Mouse (Mus musculus): ENCODE results near the gene Vdac2. TPM values are rescaled to one million over a fixed set of nuclear protein-coding genes. Genes with fewer than 3 reads are reported as not detected.

The Vdac2 gene
- total RNA-seq, 2 experiments from 2014 or later: 226 to 241 TPM

- DNase-seq: peak; percentile 54 to 55
Measured at GRCm38 (mm10) chr14:21853456-21854109, 28.5 kb downstream of the Vdac2 start.

DNA sequence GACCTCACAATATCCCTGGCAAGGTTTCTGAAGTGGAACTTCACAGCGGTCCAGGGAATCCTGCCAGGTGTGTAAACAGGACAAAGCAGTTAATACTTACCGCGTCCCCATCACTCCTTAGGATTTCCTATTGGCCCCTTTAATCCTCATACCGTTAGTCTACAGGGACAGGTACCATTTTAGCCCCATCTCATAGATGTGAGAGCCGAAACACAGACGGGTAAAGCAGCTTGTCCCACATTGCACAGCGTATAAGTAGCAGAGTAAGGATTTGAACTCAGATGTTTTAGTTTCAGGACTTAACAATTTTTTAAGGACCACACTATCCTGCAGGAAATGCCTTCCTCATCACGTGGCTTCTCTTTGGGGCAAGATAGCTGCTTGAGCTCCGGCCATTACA is 29.2 kb downstream of the Vdac2 start:
- DNase-seq: no peak

DNA sequence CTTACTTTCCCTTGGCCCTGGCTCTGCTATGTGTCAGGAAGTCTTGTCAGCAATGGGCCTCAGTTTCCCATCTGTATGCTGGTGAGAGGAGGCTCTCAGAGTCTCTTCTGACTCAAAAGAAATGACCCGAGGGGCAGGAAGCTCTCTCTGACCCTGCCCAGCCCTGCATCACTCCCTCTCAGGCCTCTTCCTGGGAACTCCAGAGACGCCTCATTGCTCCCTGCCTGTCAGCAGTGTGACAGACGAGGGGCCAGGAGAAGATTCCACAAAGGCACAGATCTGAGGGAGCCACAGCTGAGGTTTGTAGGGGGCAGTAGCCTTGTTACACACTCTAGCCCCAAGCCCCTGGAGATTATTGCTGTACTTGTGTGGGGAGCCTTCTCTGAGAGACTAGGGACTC is 30.9 kb downstream of the Vdac2 start:
- no peak for DNase-seq

DNA sequence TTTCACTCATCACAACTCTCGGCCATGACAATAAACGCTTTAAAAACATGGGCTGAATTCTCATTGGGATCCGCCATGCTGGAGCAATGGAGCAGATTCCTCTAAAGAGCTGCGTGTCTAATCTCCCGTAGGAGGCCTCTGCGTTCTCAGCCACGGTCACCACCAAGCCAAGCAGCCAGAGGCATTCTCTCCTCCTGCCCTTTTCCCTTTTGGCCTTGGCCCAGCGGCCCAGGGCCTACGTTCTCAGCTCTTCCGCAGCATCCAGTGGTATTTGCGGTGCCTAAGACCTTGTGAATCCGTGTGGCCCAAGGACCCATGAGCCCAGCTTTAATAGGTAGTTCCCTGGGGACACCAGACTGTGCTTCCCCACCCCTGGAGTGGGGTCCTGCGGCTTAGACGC is 31.8 kb downstream of the Vdac2 start:
- no peak for DNase-seq

DNA sequence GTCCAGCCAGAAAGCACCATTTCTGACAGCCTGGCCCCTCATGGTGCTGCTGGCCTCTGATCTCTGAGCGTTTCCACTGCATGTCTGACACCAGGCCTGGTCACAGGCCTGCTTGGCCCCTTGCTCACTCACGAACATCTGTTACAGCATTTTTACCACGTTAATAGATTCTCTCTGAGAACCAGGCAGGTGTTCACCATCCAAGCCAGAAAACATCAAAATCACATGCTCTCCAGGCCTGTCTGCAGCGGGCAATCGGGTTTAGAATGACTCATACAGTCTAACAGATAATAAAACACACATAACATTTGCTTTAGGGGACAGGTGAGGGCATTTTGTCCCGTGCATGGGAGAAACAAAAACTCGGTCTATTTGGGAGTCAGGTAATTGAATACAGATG is 41.3 kb downstream of the Vdac2 start:
- no peak for DNase-seq

DNA sequence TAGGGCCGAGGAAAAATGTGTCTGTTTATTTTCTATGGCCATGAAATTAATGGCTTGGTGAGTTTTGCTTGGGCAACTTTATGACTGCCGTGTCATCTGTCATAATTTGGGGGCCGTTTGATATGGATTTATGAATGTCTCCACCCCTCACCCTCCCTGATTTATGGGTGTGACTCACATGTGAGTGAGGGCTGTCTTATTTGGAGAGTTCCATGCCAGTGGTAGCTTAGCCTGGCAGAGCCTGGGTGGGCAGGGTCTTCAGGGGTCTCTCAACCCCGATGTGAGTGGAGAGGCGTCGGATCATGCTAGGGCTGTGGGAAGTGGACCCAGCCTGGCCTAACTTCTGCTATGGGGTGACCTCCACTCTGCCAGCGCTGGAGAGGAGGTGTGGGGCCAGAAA is 41.8 kb downstream of the Vdac2 start:
- no peak for DNase-seq

DNA sequence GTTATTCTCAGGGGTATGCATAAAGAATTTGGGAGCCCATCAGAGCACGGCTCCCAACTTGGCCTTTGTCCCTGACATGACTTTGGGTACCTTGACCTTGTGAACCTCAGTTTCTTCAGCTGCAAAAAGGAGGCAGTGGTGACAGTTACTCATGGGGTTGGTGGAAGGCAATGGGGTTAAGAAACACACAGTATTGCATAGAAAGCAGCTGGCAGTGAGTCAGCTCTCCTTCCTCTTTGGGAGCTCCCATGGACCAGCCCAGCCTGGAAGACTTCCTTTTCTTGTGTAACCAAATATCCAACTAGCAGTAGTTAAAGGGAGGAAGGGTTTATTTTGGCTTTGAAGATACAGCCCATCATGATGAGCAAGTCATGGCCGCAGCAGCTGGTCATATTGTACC is 65.4 kb downstream of the Vdac2 start:
- no peak for DNase-seq

GRCm38 (mm10) chr14:21891581-21892340 is 66.7 kb downstream of the Vdac2 start:
- no peak for DNase-seq

GRCm38 (mm10) chr14:21892341-21892659 is 67.3 kb downstream of the Vdac2 start:
- DNase-seq: no peak

Other genes starting within 250 kb of the Vdac2 start
- gene Dupd1, start 110.7 kb upstream of the Vdac2 start, total RNA-seq (2021): under 1 TPM; 0.51 to 0.70 TPM
- 10 to 100 TPM; 84.9 to 87.7 TPM for gene Samd8, start 74.7 kb upstream of the Vdac2 start, total RNA-seq (2021)
- under 1 TPM; 0.51 to 0.85 TPM for gene Dusp13, start 74.1 kb upstream of the Vdac2 start, total RNA-seq (2021)
- 10 to 100 TPM; 25.5 to 29.8 TPM for gene Comtd1, start 23.7 kb downstream of the Vdac2 start, total RNA-seq (2021)
- 1 to 10 TPM; 2.8 to 3.0 TPM for gene Zfp503, start 164.4 kb downstream of the Vdac2 start, total RNA-seq (2021)
- 1 to 10 TPM in 1 of 2 experiments, under 1 TPM in 1; 0.87 to 1.0 TPM for gene Lrmda, start 194.5 kb downstream of the Vdac2 start, total RNA-seq (2021)

Data from layer of hippocampus, postnatal 36 days (tissue).